Mouse (Mus musculus): Measurements from ENCODE around the gene Prkce.

Prkce gene

DNA sequence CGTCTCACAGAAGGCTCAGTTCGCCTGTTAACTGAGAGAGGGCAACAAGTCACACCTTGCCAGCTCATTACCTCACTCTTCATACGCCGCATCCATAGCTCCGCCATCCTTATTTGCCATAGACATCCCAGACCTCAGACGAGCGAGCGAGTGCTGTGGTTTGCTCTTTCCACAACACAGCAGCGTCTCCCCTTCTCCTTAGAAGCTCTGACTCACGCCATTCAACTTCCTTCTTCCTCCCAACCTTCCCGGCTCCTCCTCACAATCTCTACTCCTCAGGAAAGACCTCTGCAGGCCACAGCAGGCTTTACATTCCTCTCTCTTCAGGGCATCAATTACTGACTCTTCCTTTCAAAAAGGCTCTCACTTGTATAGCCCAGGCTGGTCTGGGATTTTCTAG, 51.0 kb downstream of the Prkce start:
- no peak for DNase-seq (ENCODE audit: low read depth, low spot score)

DNA sequence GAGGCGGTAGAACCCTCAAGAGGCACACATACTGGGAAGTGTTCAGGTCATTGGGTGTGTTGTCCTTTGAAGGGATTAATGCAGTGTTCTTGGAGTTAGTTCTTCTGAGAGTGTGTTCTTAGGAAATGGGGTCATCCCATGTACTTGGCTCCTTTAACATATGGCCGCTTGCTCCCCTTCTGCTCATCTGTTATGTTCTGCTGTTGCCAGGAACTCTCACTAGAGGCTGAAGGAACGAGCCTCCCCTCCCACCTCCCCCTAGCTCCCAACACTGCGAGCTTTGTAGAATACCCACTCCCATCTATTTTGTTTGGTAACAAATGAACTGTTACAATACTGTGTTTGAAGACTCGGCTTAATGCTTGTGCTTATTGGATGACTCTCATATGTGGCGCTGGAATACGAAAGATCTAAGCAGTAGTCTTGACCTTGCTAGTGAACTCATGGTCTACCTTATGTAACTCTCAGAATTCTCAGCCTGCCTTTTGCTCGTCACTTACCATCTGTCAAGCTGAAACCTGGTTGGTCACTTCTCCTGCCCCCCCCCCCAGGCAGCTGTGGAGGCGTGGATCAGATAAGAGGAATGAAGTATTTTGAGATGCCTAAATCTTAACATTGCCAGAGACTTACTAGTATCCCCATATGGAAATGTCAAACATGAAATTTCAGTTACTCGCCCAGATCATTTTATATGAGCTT, 58.1 kb downstream of the Prkce start:
- DNase-seq (ENCODE audit: low read depth, low spot score) = no peak

DNA sequence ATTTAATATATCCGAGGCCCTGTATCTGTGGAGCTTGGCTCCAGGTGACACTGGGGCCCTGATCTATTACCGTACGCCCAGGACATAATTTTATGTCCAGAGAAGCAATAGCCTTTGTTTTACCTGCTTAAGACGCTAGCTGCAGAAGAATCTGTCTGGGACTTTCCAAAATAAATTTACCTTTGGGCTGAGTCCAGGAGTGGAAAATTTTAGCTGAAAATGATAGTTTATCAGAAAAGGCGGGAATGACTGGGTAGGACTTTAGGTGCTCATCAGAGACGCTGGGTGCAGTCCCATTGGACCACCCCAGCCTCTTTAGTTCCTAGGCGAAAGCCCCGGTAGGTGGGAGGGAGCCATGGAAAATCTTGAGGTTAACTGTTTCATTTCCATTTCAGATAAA, 58.6 kb downstream of the Prkce start:
- no peak for DNase-seq (ENCODE audit: low read depth, low spot score)

DNA sequence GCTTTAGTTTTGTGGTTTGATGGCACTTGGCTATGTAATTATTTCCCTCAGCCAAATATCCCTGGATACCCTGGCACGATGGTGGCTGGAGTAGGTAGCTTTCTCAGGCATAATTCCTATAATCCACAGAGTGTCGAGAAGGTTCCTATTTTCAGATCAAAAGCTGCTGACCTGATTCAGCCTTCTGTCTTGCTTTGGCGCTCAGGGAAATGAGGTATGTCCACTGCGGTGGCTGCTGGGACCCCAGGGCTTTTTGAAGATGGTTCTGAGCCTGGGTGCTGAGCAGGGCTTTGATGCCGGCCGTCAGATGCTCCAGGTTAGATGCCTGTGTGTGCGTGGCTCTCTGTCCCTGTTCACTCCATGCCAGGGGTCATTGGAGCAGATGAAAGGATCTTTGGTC, 59.0 kb downstream of the Prkce start:
- no peak for DNase-seq (ENCODE audit: low read depth, low spot score)

DNA sequence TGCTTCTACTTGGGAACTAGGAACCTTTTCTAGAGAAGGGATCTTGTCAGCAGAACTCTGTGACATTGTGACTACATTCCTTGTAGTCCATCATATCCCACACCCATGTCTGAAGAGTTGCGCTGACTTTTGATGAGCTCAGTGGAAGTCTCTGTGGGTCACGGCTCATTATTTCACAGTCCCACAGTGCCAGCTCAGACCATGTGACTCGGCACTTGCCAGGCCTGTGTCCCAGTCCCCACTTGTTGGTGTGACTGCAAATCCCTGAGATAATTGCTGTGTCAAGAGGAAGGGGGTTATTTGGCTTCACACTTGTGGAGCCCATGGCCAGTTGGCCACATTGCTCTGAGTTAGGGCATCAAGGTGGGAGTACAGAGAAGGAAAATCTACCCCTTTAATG, 59.8 kb downstream of the Prkce start:
- no peak for DNase-seq (ENCODE audit: low read depth, low spot score)

DNA sequence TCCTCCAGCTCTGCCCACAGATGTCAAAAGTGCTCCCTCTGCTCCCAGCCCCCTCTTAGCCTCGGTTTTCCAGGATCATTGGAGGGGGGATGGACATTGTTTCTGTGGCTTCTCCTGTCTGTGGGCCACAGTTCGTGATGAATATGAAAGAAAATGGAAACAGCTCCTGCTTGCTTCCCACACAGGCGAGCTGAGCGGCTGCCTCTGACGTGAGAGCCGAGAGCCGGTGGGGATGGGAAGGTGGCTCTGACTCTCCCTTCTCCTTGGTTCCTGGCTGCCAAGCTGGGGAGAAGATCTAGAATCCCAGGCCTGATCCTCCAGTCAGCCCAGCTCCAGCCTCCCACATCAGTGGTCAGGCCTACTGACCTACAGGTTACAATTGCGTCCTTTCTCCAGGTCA, 61.3 kb downstream of the Prkce start:
- no peak for DNase-seq (ENCODE audit: low read depth, low spot score)

DNA sequence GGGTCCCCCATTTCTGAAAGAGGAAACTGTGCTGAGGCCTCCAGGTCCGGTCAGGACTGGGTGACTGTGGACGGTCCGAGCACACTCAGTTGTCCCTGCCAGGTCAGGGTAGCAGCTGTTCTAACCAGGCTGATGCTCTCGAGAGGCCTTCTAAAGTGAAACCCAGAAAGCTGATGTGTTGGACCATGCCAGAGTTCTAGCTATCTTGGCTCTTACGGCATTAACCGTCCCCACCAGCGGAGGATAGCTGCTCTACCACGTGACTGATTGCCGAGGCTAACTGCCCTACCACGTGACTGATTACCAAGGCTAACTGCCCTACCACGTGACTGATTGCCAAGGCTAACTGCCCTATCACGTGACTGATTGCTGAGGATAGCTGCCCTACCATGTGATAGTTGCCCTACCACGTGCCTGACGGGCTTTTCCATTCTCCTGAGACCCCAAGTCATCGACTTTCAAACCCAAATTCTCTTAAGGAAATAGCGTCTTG, 62.6 kb downstream of the Prkce start:
- no peak for DNase-seq (ENCODE audit: low read depth, low spot score)

DNA sequence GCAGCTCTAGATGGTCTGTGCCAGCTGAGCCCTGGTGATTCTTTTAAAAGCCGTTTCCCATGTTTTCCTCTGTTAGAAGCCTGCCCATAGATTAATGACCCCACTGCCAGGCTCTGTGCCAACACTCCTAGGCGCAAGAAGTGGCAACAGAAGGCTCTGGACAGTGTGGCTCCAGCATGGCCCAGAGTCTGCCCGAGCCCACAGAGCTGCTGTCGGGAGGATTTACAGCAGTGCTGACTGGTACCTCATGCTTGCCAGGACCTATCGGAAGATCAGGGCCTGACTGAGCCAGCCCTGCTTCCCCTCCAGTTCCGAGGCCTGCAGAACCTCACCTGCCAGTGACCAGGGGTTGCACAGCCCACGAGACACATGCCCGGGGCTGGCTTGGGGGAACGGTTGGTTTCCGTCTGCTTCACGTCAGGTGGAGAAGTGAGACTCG, 64.2 kb downstream of the Prkce start:
- DNase-seq (ENCODE audit: low read depth, low spot score) = peak; percentile 27

DNA sequence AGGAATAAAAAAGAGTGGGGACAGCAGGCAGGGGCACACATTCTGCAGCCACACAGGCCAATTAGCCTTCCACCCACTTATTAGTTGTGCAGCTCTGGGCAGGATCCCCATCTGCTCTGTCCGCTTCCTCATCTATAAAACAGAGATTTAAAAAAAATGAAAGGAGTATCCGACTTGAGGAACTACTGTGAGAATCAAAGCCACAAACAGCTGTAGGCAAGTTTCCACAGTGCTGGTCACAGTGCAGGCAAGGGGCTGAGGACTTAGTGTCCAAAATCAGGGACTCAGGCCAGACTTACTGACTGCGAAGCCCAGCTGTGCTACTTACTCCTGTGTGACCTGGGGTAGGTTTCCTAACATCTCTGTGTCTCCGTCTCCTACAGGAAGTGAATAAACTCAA, 64.7 kb downstream of the Prkce start:
- no peak for DNase-seq (ENCODE audit: low read depth, low spot score)

DNA sequence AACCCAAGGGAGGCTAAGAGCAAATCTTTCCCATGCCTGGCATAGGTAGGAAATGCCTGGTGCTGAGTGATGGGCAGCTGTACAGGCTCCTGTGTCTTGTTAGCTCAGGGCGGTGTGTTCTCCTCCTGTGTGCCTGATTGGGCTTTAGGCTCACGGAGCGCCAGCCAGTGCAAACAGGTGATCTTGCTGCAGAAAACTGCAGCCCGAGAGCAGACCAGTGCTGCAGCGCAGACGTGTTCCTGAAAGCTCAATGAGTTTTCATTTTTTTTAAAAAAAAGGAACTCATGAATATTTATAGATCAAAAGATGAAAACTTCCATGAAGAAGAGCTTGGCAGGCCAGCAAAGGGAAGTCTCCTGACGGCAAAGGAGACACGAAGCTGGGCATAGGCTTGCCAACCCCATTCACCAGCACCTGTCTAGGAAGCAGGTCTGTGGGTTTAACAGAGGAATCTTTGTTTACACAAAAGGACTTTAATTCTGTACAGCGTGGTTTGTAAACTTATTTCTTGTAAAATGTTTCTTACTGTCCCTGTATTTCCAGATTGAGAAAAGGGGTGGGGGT, 67.1 kb downstream of the Prkce start:
- no peak for DNase-seq (ENCODE audit: low read depth, low spot score)

DNA sequence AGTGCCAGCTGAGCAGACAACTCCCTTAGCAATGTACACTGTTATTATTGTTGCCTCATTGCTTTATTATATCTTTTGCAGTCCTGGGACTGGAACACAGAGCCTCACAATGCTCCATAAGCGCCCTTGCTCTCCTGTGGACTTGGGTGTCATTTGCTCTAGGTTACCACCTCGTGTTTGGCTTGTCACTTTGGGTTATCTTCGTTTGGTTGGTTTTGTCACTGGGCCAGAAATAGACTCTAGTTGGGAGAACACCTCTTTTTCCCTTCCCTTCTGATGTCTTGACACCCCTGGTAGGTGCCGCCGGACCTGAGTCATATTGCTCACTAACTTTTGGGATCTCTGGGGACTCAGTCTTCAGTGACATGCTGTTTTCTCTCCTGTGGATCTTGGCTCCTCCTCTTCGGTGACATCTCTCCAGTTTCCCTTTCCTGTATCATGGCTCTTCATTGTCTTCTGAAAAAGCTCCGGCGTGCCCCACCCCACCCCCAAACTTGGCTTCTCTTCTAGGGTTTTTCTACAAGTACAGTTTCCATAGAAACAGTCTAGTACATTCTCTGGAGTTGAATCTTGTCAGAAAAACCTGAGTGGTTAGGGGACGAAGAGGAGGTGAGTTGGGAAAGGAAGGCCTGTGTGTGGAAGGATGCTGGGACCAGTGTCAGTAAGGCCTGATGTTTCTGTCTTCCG, 68.6 kb downstream of the Prkce start:
- no peak for DNase-seq (ENCODE audit: low read depth, low spot score)

DNA sequence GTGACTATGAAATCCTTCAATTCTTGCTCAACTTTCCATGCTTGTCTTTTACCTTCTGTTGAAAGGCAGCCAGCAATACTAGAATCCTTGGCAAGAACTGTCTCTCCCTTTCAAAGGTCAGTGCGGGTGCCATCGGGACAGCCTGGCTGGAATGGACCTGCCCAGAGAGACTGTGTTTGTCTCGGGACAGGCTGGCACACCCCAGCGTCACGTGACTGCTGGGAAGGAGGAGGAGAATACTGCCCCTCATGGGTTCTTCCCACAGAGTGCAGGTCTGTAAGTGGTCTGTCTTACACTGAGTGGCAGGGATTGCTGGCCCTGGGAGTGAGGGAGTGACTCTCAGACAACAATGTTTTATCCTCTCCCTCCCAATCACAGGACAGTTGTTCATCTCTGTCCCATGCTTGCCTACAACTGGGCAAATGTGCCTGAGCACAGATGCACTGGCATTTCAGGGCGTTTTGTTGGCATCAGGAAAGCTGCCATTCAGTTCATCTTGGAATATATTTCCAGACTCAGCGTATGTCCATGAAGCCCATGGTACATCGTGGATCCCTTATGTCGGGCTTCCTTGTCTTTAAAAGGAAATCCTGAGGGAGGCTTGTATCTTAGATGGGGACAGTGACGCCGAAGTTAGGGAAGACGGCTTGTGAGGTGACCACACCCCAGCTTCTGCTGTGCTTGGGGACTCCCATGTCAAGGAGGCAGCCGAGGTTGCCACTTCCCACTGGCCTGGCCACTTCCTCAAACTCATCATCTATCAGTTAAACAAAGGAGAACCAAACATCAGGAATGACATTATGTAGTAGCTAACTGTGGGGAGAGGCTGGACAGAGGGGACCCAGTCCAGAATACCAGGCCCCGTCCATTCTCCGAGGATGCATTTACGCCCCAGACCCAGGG, 69.5 kb downstream of the Prkce start:
- no peak for DNase-seq (ENCODE audit: low read depth, low spot score)

DNA sequence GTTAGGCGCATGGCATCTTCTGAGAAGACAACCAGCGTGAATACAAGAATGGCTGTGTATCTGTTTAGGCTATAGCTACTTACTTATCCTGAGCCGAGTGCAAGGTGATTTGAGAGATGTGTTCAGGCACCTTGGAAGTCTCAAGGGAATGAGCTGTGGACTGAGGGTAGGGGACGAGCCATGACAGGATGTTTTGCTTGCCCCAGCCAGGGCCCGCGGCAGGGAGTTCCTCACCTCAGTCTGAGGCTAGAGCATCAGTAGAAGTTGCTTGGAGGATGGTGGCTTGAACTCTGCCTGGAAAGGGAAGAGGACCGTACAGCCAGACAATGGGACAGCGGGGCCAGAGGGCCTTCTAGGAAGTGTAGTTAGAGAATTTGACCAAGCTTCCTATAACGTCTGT, 74.7 kb downstream of the Prkce start:
- DNase-seq (ENCODE audit: low read depth, low spot score) = no peak

DNA sequence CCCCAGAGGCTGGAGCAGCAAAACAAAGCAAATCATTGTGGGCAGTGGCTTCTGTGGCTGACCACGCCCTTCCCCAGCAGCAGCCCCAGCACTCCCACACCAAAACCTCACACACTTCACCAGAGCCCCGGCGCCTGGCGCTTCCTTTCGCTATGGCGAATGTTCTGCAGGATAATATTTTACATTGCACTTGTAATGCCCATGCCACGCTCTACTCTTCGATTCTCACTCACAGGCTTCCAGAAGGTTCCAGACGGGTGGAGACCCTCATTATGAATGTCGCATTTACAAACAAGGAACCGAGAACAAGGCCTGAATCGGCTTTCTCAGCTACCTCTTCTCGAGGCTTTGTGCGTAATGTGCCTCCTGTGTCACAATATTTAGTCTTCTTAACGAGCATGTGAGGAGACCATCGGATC, 75.5 kb downstream of the Prkce start:
- DNase-seq (ENCODE audit: low read depth, low spot score) = no peak

DNA sequence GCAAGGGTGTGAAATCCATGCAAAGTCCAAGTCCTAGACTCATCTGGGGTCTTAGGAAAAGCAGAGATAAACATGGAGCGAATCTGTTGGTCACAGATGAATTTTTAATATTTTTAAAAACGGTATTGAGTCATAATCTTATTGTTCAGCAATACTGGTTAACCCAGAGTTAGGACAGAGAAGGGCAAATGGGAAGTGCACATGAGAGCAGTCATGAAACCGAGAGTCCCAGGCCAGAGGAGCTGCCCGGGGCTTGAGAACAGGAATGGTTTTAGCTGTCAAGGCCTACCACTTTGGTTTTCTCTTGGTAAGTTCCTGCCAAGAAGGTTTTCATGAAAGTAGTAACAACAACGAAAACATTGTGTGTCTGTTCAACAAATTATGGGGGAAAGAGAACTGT, 76.8 kb downstream of the Prkce start:
- DNase-seq (ENCODE audit: low read depth, low spot score) = no peak

DNA sequence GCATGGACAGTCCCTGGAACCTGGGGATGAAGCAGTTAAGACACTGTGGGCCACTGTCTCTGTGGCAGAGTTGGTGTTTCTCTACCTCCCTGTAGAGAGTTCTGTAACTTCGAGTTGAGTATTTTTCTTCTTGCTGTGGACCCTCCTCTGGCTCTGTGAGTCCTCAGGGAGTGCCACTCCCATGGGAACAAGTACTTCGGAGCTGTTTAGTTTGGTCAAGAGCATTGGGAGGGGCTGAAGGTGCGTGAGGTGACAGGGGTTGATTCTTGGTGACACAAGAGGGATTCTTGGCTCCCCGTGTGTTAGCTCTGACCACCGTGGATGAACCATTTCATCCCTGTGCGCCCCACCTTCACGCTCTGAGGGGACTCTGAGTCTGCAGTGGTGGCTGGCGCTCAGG, 81.2 kb downstream of the Prkce start:
- DNase-seq (ENCODE audit: low read depth, low spot score) = no peak

DNA sequence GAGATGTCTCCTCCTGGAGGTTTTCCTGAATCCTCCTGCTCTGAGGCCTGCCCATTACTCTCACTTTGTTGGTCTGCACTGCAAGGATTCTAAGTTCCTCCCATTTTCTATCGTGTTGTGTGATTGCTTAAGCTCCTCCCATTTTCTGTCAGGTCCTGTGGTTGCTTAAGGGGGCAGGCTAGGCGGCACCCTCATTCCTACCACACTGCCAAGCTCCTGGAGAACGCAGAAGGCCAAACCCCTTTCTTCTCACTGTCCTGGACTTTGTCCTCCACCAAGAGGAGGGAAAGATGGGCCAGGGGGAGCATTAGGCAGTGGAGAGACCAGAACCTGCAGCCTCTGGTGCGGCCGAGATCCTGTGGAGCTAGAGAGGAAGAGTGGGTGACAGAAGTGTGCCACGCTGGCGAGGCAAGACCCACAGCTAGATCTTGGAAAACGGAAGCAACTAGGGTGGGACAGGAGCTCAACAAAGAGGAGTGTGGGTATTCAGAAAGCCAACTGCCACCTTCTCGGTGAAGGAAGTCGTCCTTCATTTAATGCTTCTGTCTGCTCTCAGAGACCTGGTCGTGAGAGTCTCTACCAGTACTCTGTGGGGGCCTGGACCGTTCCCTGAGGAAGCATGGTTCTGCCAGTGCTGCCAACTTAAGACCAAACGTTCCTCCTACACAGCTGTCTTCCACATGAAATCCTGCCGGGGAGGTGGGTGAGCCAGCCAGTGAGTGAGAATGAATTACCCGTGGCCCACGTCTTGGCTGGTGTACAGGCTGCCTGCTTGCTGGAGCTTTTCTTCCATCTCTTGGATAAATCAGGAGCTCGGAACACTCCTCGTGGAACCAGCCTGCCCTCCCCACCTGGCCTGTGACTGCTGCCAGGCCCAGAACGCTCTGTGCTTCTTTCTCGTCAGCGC, 82.2 kb downstream of the Prkce start:
- no peak for DNase-seq (ENCODE audit: low read depth, low spot score)

DNA sequence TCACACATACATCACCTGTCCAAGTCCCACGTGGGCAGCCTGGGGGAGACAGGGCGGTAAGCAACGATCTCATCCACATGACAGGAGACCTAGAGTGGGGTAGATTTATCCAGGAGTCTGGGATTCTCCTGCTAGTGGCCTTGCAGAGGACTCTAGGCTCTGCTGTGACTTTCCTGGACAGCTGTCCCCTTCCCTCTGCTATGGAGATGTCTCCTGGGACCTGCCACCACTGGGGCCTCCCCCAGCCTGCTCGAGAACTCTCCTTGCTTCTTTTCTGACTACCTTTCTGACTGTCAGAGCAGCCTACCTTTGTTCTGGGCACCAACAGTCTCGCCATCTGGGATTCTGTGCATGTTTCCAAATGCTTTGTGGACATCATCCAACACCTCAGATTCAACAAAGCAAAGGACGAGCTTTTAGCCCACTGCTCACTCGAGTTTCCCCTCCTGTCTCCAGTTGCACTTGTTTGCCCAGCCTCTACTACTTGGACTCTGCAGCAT, 82.9 kb downstream of the Prkce start:
- no peak for DNase-seq (ENCODE audit: low read depth, low spot score)

DNA sequence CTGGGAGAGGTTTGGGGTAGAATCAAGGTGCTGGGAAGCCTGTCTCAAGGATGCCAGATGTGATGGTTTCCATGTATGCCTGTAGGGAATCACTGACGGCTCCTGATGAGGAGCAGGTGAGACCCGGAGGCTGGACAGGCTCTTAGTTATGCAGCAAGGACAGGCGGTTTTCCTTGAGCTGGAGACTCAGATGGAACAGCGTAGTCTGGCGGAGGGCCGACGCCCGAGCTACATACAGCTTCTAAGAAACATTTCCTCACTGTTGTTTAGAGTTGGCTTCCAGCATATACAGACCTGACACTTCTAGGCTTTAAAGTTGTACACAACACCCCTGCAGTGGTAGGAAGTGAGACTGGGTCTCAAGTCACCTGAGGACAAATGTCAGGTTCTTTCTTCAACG, 86.3 kb downstream of the Prkce start:
- no peak for DNase-seq (ENCODE audit: low read depth, low spot score)

DNA sequence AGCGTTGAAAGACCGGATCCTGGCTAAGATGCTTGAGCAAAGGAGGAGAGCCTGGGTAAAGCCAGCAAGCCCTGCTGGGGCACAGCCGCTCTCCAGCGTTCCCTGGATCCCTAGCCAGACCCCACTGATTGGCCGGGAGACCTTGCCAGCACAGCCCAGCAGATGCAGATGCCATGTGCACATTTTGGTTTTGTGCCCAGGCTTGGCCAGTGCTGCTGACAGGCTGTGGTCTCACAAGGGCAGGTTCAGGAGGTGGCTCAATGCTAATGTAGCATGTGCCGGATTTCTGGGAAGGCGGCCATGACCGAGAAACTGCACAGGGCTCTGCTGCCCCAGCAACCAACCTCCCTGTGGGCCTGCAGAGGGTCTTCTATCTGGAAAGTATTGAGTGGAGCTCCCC, 86.7 kb downstream of the Prkce start:
- DNase-seq (ENCODE audit: low read depth, low spot score) = peak; percentile 41

DNA sequence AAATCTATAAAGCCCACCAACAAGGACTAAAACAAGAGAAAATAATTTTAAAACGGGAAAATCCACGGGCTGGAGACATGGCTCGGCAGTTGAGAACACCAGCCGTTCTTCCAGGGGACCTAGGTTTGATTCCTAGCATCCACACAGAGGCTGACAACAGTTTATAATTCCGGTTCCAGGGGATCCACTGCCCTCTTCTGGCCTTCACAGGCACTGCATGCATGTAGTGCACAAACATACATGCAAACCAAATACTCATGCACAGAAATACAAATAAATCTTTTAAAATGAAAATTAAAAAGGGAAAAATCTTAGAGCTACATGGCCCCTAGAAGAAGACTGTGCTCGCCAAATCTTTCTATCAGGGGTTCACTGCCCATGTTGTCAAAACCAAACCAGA, 87.4 kb downstream of the Prkce start:
- DNase-seq (ENCODE audit: low read depth, low spot score) = no peak

Data from retina, postnatal 7 days (tissue).